Mouse (Mus musculus): ENCODE measurements around the gene Mfsd4b1. TPM values are rescaled to one million over a fixed set of nuclear protein-coding genes. Genes with fewer than 3 reads are reported as not detected.
"Not testable (repeated sequence)": the region's sequence is repeated elsewhere in the genome, so short reads cannot be mapped to it uniquely, and the experiment has no call there.

The Mfsd4b1 gene
- polyA plus RNA-seq, 1 experiment: 0.85 TPM

DNA sequence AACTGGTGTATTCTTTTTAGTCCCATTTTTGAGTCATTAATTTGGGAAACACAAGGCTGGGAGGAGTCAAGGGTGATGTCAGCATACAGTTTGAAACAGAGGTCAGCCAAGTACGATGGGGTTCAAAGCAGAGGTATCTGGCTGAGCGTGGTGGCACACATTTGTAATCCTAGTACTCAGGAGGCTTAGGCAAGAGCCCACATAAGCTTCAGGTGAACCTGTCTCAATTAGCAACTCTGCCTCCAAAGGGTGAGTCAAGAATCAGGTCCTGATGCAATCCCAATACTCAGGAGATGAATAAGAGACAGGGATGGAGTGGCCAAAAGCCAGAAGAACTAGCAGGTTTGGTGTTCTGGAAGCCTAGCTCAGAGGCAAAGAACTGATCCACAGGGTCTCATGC is 7.8 kb upstream of the Mfsd4b1 start:
- DNase-seq (ENCODE audit: low read depth): peak; percentile 61

- DNase-seq (ENCODE audit: low read depth): no peak
Observed at GRCm38 (mm10) chr10:40030716-40031115, 5.6 kb upstream of the Mfsd4b1 start.

DNA sequence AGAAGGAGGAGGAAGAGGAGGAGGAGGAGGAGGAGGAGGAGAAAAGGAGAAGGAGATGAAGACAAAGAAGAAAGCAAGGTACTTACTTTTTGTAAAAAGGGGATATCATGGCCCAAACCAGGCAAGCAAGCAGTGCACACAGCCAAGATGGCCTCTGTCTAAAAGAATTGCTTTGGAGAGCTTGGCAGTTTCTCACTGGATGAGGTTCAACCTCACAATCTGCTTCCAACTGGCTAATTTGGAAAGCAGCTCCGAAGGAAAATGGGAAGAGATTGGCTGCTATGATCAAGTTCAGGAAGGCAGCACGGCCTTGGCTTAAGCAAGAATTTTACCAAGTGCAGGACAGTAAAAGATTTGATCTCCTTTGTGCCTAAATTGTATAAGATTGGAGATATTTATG is 4.5 kb upstream of the Mfsd4b1 start:
- DNase-seq (ENCODE audit: low read depth): no peak

DNA sequence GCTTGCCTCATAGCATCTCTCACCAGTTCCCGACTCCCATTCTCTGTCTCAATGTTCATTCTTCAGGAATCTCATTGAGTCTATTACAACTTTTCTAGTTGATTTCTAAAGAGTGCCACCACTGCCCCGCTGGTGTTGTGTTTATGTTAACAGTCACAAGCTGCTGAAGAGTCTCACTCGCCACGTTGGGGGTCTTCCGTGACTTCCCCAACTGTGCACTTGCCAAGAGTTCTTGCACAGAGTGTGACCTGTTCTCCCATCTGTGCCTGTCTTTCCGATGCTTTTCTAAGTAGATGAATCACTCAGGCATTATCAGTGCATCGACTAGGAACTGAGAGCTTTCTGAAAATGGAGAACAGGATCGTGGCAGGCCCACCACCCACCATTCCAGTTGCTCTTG is 3.0 kb upstream of the Mfsd4b1 start:
- DNase-seq (ENCODE audit: low read depth): no peak

- no peak for DNase-seq (ENCODE audit: low read depth)
Observed at GRCm38 (mm10) chr10:40026546-40026945, 1.5 kb upstream of the Mfsd4b1 start.

- no peak for DNase-seq (ENCODE audit: low read depth)
Observed at GRCm38 (mm10) chr10:40025560-40025959, 492 bp upstream of the Mfsd4b1 start.

DNA sequence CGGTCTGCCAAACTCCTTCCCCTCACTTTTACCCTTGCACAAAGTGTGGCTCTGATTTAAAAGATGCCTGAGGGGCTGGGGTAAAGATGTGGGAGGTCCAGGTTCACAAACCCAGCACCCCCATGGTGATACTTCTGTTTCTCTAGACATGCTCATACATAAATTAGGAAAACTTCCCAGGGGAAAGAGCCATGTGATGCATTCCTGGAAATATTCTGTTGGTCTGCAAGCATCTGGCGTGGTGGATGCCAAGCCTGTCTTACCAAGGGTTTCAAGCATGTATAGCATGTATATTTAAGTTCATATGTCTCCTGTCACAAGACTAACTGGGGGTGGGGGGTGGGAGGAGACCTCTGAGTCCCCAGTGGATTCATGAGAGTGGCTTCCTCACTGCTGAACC is 4.7 kb downstream of the Mfsd4b1 start:
- no peak for DNase-seq (ENCODE audit: low read depth)

DNA sequence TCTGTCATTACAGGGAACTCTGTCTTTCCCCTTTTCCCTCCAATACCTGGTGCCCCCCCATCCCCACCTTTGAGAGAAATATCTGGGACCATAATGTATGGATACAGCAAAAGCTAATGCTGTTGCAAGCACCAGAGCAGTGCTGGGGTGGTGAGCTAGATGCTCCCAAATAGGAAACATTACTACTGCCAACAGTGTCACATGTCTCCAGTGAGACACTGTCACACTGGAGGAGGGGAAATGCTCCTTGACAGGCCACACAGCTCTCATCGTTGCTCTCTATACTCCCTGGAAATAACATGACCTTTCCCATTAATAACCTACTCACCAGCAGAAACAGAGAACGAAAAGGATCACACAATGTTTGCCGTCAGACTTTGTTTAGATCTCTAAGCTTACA is 5.6 kb downstream of the Mfsd4b1 start:
- DNase-seq (ENCODE audit: low read depth): no peak

GRCm38 (mm10) chr10:40018261-40018860 is 6.7 kb downstream of the Mfsd4b1 start:
- no peak for DNase-seq (ENCODE audit: low read depth)

- no peak for DNase-seq (ENCODE audit: low read depth)
Observed at GRCm38 (mm10) chr10:40009591-40009990, 15.5 kb downstream of the Mfsd4b1 start.

GRCm38 (mm10) chr10:40008847-40009246 is 16.2 kb downstream of the Mfsd4b1 start:
- DNase-seq (ENCODE audit: low read depth): not testable (repeated sequence)

DNA sequence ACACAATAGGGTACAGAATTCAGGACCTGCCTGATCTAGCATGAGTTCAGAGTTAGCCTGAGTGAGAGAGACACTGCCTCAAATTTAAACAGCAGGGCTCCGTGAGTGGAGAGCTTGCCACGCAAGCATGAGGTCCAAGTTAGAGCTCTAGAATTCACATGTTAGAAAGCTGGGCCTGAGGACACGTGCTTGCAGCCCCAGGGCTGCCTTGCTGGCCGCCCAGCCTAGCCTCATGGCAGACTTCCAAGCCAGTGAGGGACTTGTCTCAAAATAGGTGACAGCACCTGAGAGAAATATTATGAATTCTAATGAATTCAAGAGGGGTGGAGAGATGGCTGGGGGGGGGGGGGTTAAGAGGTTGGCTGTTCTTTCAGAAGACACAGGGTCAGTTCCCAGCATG is 17.1 kb downstream of the Mfsd4b1 start:
- no peak for DNase-seq (ENCODE audit: low read depth)

DNA sequence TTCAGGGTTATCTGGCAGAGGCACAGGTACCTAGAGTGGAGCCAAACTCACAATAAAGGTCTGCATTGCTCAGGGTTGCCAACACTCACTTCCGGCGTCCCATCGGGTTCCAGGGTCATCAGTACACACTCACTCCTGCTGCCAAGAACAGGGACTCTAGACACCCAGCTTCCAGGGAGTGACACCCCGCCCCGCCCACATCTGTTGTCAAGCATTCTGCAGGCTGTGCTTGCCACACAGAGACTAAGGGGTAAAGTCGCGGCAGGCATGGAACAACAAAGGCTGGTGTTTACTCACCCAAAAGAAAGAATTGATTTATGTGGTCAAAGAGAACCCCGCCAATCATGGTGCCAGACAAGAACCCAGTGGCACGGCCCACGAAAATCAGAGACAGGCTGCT is 18.1 kb downstream of the Mfsd4b1 start:
- DNase-seq (ENCODE audit: low read depth): no peak

DNA sequence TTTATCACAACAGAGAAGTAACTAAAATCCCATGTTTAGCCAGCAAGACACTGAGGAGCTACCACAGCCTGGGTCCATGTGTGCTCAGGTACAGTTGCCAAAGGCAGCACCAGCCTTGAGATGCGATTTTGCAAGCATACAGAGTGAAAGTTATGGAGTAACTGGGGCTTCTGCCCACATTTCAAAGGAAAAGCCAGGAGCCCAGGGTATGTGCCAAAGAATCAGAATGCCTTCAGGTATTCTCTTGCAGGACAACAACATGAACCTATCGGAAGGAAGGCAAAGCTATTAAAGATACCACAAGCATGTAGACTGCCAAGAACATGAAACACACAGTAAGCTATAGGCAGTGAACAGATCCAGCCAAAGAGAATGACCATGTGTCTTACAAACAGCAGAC is 24.3 kb downstream of the Mfsd4b1 start:
- peak; percentile 90 for DNase-seq (ENCODE audit: low read depth)

GRCm38 (mm10) chr10:39991155-39991554 is 33.9 kb downstream of the Mfsd4b1 start:
- DNase-seq (ENCODE audit: low read depth): no peak

DNA sequence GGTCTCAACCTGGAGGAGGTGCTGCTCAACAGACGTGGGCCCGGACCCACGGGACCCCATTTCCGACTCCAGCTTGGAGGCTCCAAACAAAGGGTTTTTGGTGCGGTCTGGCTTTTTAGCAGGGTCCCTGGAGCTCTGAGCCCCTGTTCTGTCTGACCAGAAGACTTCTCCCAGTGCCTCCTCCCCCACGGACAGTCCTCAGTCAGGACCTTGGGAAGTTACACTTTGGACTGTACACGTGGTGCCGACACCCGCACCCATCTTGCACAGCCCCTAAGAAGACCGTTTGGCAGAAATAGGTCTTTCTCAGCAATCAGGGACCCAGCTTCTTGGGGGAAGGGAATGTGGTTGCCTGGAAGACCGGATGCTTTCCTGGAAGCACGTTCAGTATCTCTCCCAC is 38.6 kb downstream of the Mfsd4b1 start, which contains the start of gene Mfsd4b5:
TSS of gene Mfsd4b5 (minus strand) at position 181 of the 400 bp plus-strand sequence.
- no peak for DNase-seq (ENCODE audit: low read depth)

DNA sequence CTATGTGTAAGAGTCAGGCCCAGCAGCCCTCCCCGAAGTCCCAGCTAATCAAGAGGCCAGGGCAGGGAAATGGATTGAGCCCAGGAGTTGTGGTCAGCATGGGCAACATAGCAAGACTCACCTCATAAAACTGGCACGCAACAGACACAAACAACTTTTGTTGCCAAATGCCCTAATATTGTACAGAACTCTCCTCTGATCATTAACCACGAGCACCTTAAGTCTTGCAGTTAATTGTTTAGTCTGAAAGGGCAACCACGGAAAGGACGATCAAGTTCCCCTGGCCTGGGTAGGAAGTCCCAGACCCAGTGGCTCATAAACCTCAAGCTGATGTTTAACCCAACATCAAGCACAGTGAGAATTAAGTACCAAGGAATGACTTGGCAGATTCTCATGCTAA is 42.5 kb downstream of the Mfsd4b1 start:
- no peak for DNase-seq (ENCODE audit: low read depth)

DNA sequence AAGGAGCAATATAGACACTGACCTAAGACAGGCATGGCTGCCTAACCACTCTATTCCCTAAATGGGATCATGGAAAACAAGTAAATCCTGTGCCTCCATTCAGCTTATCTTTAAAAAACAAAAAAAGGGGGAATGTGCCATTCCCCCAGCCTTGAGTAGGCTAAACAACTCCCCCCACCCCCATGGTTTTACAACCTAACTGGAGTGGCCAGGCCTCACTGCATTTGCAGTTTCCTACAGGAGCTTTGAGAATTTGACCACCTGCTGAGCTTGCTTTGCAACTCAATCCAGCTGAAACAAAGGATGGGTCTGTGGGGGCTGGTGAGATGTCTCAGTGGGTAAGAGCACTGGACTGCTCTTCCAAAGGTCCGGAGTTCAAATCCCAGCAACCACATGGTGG is 46.8 kb downstream of the Mfsd4b1 start:
- no peak for DNase-seq (ENCODE audit: low read depth)

GRCm38 (mm10) chr10:39977346-39977745 is 47.7 kb downstream of the Mfsd4b1 start:
- no peak for DNase-seq (ENCODE audit: low read depth)

GRCm38 (mm10) chr10:39975771-39976170 is 49.3 kb downstream of the Mfsd4b1 start:
- DNase-seq (ENCODE audit: low read depth): no peak

DNA sequence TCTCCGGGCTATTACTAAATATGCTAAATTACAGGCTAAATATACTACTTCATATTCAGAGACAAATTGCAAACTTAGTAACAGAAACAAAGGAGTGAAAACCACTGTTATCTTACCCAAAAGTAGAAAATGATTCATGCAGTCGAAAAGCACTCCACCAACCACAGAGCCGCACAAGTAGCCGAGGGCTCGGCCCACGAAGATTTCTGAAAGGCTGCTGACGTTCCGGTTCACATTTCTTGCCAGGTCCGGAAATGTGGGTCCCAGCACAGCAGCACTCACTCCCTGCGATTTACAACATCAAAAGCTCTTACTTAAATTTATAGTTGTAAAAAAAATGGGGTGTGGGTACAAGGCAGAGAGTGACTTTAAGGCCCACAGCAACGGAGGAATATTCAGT is 50.1 kb downstream of the Mfsd4b1 start:
- DNase-seq (ENCODE audit: low read depth): no peak

GRCm38 (mm10) chr10:39967512-39967911 is 57.6 kb downstream of the Mfsd4b1 start:
- no peak for DNase-seq (ENCODE audit: low read depth)

DNA sequence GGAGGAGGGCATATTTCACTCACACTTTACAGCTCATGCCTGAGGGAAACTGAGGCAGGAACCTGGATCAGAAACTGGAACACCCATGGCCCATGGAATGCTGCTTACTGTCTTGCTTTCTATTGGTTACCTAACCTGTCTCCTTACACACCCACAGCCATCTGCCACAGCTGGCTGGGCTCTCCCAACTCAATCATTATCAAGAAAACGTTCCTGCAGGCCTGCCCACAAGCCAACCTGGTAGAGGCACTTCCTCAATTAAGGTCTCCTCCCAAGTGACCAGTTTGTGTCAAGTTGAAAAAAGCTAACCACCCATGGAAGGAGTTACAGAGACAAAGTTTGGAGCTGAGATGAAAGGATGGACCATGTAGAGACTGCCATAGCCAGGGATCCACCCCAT is 63.2 kb downstream of the Mfsd4b1 start:
- no peak for DNase-seq (ENCODE audit: low read depth)

DNA sequence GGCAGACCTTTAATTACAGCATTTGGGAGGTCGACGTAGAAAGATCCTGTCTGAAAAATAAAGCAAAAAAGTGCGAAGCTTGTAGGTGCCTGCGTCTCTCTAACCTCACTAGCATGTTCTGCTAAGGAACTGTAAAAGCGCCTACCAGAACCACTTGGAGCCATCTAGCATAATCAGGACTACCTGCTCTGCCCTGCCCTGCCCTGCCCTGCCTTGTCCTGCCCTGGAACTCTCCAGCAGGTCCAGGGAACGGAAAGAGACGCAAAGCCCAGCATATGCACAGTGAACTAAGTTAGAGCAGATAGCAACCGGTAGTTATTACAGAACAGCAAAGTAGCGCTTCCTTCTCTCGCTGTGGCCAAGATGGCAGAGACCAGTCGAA is 64.6 kb downstream of the Mfsd4b1 start:
- no peak for DNase-seq (ENCODE audit: low read depth)
